Mouse (Mus musculus): ENCODE measurements around the gene Gm42742. TPM values are rescaled to one million over a fixed set of nuclear protein-coding genes. Genes with fewer than 3 reads are reported as not detected.

Gene Gm42742
- 10 to 100 TPM; 34.0 to 35.5 TPM for total RNA-seq (2021)
- long read RNA-seq, experiment 1, partial matches to known transcripts: 3 of 25 reads
- long read RNA-seq, experiment 1, other reads (novel, unspliced or antisense): 22 of 25 reads
- long read RNA-seq, experiment 2, partial matches to known transcripts: 6 of 9 reads
- long read RNA-seq, experiment 2, other reads (novel, unspliced or antisense): 3 of 9 reads

- DNase-seq (ENCODE audit: low spot score in 2 of 2): peak in 1 of 2 experiments; percentile 69
These were observed at the start of gene Gm42742, which contains the start of gene Prrt2 for GRCm38 (mm10) chr7:127020901-127021562. Gene Gm42742, minus strand, starts transcription at chr7:127021097. Gene Prrt2, minus strand, starts transcription at chr7:127021211.

DNA sequence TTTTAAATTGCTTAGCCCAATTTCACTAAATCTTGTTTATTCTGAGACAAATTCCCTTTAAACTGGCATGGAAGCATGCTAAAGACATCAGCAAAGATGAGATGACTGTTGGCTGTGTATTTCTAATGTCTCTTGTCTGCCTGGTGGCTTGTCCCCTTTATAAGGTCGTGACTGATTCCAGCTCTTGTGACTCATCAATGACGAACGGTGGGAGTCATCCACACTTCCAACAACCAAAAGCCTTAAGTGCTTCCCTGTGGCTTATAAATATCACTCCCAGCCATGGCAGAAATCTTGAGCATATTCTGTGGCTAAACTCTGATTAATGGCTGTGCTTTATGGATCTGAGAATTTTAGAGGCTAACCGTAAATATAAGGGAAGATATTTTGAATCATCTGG lies 45.4 kb upstream of the Gm42742 start:
- DNase-seq (ENCODE audit: low spot score in 2 of 2): no peak

DNA sequence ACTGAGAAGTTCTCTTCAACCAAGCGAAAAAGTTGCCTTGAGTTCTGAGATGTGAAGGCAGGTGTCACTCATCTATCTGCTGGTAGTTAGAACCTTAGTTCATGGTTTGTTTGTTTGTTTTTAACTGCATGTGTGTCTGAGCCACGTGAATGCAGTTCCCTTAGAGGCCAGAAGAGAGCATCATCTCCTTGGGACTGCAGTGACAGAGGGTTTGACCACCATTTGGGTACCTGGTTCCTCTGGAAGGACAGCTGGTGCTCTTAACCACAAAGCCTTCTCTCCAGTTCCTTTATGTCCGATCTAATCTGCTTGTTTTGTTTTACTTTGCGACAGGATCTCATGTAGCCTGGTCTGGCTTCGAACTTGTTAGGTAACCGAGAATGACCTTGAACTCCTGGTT lies 44.6 kb upstream of the Gm42742 start:
- no peak for DNase-seq (ENCODE audit: low spot score in 2 of 2)

GRCm38 (mm10) chr7:127055026-127055585 lies 34.2 kb upstream of the Gm42742 start:
- DNase-seq (ENCODE audit: low spot score in 2 of 2): no peak

GRCm38 (mm10) chr7:127041851-127042672 lies 21.2 kb upstream of the Gm42742 start, which contains the start of gene Kif22:
Gene Kif22, minus strand, starts transcription at chr7:127042471.
- peak; percentile 86 to 89 for DNase-seq (ENCODE audit: low spot score in 2 of 2)

GRCm38 (mm10) chr7:127031244-127031643 lies 10.3 kb upstream of the Gm42742 start:
- no peak for DNase-seq (ENCODE audit: low spot score in 2 of 2)

DNA sequence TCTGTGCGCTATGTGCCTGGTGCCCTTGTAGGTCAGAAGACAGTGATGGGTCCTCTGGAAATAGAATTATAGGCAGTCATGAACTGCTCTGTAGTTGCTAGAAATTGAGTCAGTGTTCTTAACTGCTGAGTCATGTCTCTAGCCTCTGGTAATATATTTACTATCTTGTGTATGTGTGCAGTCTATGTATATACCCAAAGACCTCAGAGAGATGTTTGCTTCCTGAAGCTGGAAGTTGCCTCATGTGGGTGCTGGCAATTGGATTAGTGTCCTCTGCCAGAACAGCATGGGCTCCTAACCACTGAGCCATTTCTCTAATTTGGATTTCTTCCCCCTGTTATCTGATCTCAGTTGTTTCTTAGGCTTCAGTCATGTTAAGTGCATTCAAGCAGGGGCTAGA lies 9.3 kb upstream of the Gm42742 start:
- no peak for DNase-seq (ENCODE audit: low spot score in 2 of 2)

- DNase-seq (ENCODE audit: low spot score in 2 of 2): no peak
These were observed 7.0 kb upstream of the Gm42742 start for GRCm38 (mm10) chr7:127027885-127028284.

DNA sequence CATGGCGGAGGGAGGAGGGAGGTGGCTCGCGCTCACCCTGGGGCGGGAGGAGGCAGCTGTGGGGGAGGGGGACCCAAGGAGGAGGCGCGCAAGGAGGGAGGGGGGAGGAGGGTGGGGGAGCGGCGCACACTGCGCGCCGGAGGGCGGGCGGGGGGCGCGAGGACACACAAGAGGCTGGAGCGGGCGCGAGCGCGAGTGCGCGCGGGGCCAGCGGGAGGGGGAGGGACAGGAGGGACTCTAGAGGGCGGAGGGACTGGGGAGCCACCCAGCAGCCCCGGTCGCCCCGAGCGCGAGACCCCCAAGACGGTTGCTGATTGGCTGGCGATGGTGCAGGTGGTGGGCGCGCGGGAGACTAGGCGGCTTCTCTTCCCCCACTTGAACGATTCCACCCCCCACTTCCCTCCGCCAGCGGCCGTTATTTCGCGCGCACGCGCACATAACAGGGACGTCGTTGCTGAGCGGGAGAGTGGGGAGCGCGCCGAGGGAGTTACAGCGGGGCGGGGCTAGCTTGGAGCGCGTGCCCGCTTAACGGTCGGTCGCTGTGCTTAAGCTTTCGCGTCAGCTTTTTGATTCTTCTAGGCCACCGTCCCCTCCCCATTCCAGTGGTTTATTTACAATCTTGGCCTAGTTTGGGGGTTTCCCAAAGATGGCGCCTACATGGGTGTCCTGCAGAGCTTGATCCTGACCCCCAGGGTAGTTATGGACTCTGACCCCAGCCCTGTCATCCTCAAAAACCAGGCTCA lies 6.3 kb upstream of the Gm42742 start, which contains the start of gene Maz:
Maz (minus strand) TSS at position 54 of the 743 bp plus-strand sequence.
- DNase-seq (ENCODE audit: low spot score in 2 of 2): peak; percentile 99

- DNase-seq (ENCODE audit: low spot score in 2 of 2): peak in 1 of 2 experiments; percentile 63
These were observed 5.7 kb upstream of the Gm42742 start for GRCm38 (mm10) chr7:127026616-127026983.

- DNase-seq (ENCODE audit: low spot score in 2 of 2): peak in 1 of 2 experiments; percentile 60
These were observed 5.3 kb upstream of the Gm42742 start for GRCm38 (mm10) chr7:127026161-127026600.

GRCm38 (mm10) chr7:127025556-127026160 lies 4.8 kb upstream of the Gm42742 start:
- DNase-seq (ENCODE audit: low spot score in 2 of 2): no peak

- DNase-seq (ENCODE audit: low spot score in 2 of 2): peak; percentile 80 to 84
These were observed 4.1 kb upstream of the Gm42742 start for GRCm38 (mm10) chr7:127024755-127025555.

- DNase-seq (ENCODE audit: low spot score in 2 of 2): no peak
These were observed 3.2 kb upstream of the Gm42742 start for GRCm38 (mm10) chr7:127023896-127024690.

DNA sequence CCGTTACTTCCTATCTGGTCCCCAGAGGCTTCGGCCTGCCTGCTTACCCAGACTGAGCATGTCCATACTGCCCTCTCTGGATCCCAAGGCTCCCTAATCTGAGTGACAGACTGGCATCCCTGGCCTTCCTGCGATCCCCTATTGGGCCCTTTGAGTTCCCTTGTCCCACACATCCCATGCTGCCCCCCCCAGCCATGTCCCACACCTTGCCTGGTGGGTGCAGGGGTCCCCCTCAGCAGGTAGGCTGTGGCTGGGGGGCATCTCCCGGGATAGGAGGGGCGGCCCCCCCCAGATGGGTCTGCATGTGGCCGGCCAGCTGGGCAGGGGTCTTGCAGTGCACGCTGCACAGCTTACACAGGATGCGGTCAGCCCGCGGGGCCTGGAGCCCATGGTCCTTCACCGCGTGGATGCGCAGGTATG lies 2.4 kb upstream of the Gm42742 start:
- DNase-seq (ENCODE audit: low spot score in 2 of 2): no peak

- no peak for DNase-seq (ENCODE audit: low spot score in 2 of 2)
These were observed 1.8 kb upstream of the Gm42742 start for GRCm38 (mm10) chr7:127022528-127023271.

DNA sequence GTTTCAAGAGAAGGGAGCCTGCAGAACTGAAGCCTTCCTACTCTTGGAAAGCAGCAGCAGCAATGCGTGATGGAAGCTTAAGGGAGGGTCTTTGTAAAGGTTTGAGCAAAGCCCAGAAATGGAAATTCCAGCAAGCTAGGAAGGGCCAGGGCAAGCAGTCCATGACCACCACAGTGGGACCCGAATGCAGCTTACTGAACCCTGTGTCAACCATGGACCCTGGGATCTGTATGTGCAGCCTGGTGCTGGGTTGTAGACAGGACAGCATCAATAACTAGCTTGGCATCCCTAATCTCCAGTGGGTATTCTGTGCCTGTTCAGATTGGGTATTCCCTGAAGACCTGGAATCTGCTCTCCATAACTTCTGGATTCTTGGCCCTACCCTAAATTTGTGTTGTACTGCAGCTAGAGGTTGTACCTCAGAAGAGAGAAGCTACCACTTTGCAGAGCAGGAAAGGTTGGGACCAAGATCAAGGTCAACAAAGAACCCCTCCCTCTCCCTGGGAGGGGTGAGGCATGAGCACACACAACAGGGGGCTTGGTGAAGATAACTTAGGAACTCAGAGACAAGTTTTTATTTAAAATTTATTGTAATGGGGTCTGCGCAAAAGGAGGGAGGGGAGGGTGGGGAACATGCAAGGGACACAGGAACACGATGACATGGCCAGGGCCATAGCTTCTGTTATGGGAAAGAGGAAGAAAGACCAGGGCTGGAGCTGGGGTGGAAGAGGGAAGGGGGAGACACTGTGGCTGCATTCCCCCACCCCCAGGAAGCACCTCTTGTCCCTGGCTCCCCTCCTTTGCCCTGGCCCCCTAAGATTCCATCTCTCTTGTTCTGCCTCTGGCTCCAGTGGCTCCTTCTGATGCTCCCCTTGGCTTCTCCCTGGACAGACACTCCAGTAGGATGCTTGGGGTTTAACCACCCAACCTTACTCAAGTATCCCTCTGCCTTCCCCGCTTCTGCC lies 948 bp upstream of the Gm42742 start:
- DNase-seq (ENCODE audit: low spot score in 2 of 2): no peak
